Mouse (Mus musculus) bone marrow, adult 2 months (tissue): ENCODE results near the gene Ank2.

Experiments
- CTCF ChIP-seq: fragments of 200-500 bp; IDR thresholded peaks from 2 replicates; pipeline ENCODE4 v1.5.1; 2011; ENCODE audit warnings: low read length, control low read depth; ENCODE audit not compliant: control insufficient read depth, insufficient read depth
- POLR2A ChIP-seq: fragments of 200-500 bp; IDR thresholded peaks from 2 replicates; pipeline ENCODE4 v1.6.1; 2011; ENCODE audit warnings: low read depth, mild to moderate bottlenecking, control low read depth, low read length, borderline replicate concordance; ENCODE audit not compliant: control insufficient read depth

DNA sequence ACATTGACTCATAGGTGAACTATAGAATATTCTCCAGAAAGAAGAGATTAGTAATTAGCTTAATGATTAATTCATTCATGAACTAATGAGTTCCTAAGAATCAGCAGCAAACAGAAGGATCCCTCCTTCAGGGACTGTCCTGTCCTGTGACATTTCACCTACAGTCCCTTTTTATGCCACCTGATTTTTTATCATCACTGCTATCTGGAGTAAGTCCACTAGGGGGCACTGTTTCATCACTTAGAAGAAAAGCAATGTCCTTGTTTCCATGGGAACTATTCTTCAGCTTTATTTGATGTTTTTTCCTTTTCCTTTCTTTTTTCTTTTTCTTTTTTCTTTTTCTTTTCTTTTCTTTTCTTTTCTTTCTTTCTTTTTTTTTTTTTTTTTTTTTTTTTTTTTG, 176.3 kb downstream of the Ank2 start:
- TF ChIP-seq POLR2A: no peak
- TF ChIP-seq CTCF: no peak
